Comparison of ENCODE assay signal across 8 mouse cellular contexts in genomic region chrX:159414130-159414828, GRCm38 (mm10). TPM values are rescaled to one million over a fixed set of nuclear protein-coding genes. Genes with fewer than 3 reads are reported as not detected.
DNase-seq lines count a peak whose midpoint lies in the region; ATAC-seq and TF ChIP-seq lines count a peak whose summit lies in the region.

Gene Map7d2, plus strand, starts transcription at chrX:159414572.

- no peak for TF ChIP-seq CTCF in spleen, adult 2 months (IDR thresholded peaks at IDR 0.05; ENCODE audit: extremely low read depth, insufficient read depth, insufficient read length, insufficient replicate concordance)
- no peak for TF ChIP-seq CTCF in left cerebral cortex, adult 2 months (IDR thresholded peaks at IDR 0.05)
- TF ChIP-seq CTCF in stomach, postnatal 0 days (IDR thresholded peaks at IDR 0.05; ENCODE audit: low read depth) = no peak

- H3K4me3 ChIP-seq in spleen, adult 2 months (ENCODE audit: extremely low read depth, insufficient read depth, insufficient read length) = peak within 1 kb of the TSS; percentile 42; the same call in 1 of the 2 replicates
- peak within 1 kb of the TSS; percentile 60 for H3K4me3 ChIP-seq in heart, embryonic 16.5 days (ENCODE audit: low read length)
- peak within 1 kb of the TSS; percentile 55 for H3K4me3 ChIP-seq in left cerebral cortex, adult 2 months
- peak within 1 kb of the TSS; percentile 65 for H3K4me3 ChIP-seq in midbrain, embryonic 12.5 days
- peak within 1 kb of the TSS; percentile 48 for H3K4me3 ChIP-seq in stomach, postnatal 0 days (ENCODE audit: low read depth, low read length)

- intact Hi-C loops in left cerebral cortex, adult 2 months (cut with DNase I) = no loop called here

- peak within 1 kb of the TSS; percentile 92 for H3K4me2 ChIP-seq in heart, embryonic 16.5 days (ENCODE audit: low read depth, low read length)
- peak within 1 kb of the TSS; percentile 71 for H3K4me2 ChIP-seq in midbrain, embryonic 12.5 days (replicated peaks)
- H3K4me2 ChIP-seq in stomach, postnatal 0 days (replicated peaks; ENCODE audit: low read depth) = peak within 1 kb of the TSS; percentile 91

- no peaks in the 10 kb centered on the region for H3K9me3 ChIP-seq in heart, embryonic 16.5 days (replicated peaks; ENCODE audit: control insufficient read depth, low read length)
- H3K9me3 ChIP-seq in midbrain, embryonic 12.5 days = no peaks in the 10 kb centered on the region
- no peaks in the 10 kb centered on the region for H3K9me3 ChIP-seq in stomach, postnatal 0 days (ENCODE audit: control insufficient read depth, low read length)

- H3K27ac ChIP-seq in spleen, adult 2 months (ENCODE audit: insufficient read depth, low read length) = no peak within 1 kb of the TSS
- H3K27ac ChIP-seq in heart, embryonic 16.5 days (ENCODE audit: low read length) = no peak within 1 kb of the TSS
- peak within 1 kb of the TSS; percentile 80 for H3K27ac ChIP-seq in left cerebral cortex, adult 2 months
- peak within 1 kb of the TSS; percentile 49; the same call in 1 of the 2 replicates for H3K27ac ChIP-seq in midbrain, embryonic 12.5 days (replicated peaks)
- H3K27ac ChIP-seq in stomach, postnatal 0 days (replicated peaks) = no peak within 1 kb of the TSS

- 53% methylated on average over 80 of the region's 83 CpGs for WGBS in spleen, adult 2 months
- 15% methylated on average over 51 of the region's 83 CpGs for WGBS in heart, embryonic 16.5 days
- WGBS in midbrain, embryonic 12.5 days = 37% methylated on average over 58 of the region's 83 CpGs
- WGBS in stomach, postnatal 0 days = 23% methylated on average over 31 of the region's 83 CpGs

- no peak for TF ChIP-seq POLR2A in spleen, adult 2 months (IDR thresholded peaks at IDR 0.05; ENCODE audit: low read depth, low read length)

- DNase-seq in spleen, adult 2 months (ENCODE audit: low read depth in 1 of 2, low spot score in 2 of 2) = no peak
- no peak for DNase-seq in spleen, postnatal 14 days (ENCODE audit: low spot score in 2 of 2)
- peak; percentile 73 to 84 for DNase-seq in cerebellum, postnatal 25 days
- peak; percentile 62 to 69 for DNase-seq in left cerebral cortex, adult 2 months (ENCODE audit: extremely low spot score in 1 of 2, low spot score in 2 of 2)
- DNase-seq in stomach, postnatal 0 days (ENCODE audit: low spot score) = peak; percentile 16
- DNase-seq in T-cell, adult 2 months (ENCODE audit: low spot score) = no peak

- peaks cover 9% of the 10 kb centered on the region for H3K27me3 ChIP-seq in spleen, adult 2 months (ENCODE audit: control insufficient read depth, insufficient read depth, low read length)
- H3K27me3 ChIP-seq in heart, embryonic 16.5 days (ENCODE audit: control insufficient read depth, insufficient read depth, low read length) = peaks cover 10% of the 10 kb centered on the region; the same call in 1 of the 2 replicates
- peaks cover 13% of the 10 kb centered on the region for H3K27me3 ChIP-seq in midbrain, embryonic 12.5 days
- no peaks in the 10 kb centered on the region for H3K27me3 ChIP-seq in stomach, postnatal 0 days (ENCODE audit: control insufficient read depth, insufficient read depth, low read length)

- no peaks in the 10 kb centered on the region for H3K36me3 ChIP-seq in spleen, adult 2 months (ENCODE audit: control insufficient read depth, insufficient read depth, low read length)
- H3K36me3 ChIP-seq in heart, embryonic 16.5 days (ENCODE audit: control insufficient read depth, insufficient read depth) = no peaks in the 10 kb centered on the region
- H3K36me3 ChIP-seq in midbrain, embryonic 12.5 days = no peaks in the 10 kb centered on the region
- H3K36me3 ChIP-seq in stomach, postnatal 0 days (ENCODE audit: control insufficient read depth, insufficient read depth, low read length) = no peaks in the 10 kb centered on the region

- TF ChIP-seq EP300 in stomach, postnatal 0 days (optimal IDR thresholded peaks at IDR 0.05) = no peak

- ATAC-seq in heart, embryonic 16.5 days (replicated peaks; ENCODE audit: extremely low read depth, insufficient read depth, low FRiP score) = peak; percentile 41; the same call in 1 of the 2 replicates
- peak; percentile 91 for ATAC-seq in midbrain, embryonic 12.5 days (ENCODE audit: low FRiP score, low read depth)
- peak; percentile 45 for ATAC-seq in stomach, postnatal 0 days (ENCODE audit: low FRiP score, low TSS enrichment)

- H3K9ac ChIP-seq in heart, embryonic 16.5 days (ENCODE audit: low read length) = peak within 1 kb of the TSS; percentile 49; the same call in 1 of the 2 replicates
- peak within 1 kb of the TSS; percentile 46 for H3K9ac ChIP-seq in midbrain, embryonic 12.5 days (replicated peaks)
- no peak within 1 kb of the TSS for H3K9ac ChIP-seq in stomach, postnatal 0 days (ENCODE audit: low read length)

- peaks cover 8% of the 10 kb centered on the region for H3K4me1 ChIP-seq in spleen, adult 2 months (ENCODE audit: control insufficient read depth, insufficient read depth, insufficient read length)
- H3K4me1 ChIP-seq in heart, embryonic 16.5 days (ENCODE audit: control insufficient read depth, insufficient read depth, low read length) = no peaks in the 10 kb centered on the region
- H3K4me1 ChIP-seq in midbrain, embryonic 12.5 days = no peaks in the 10 kb centered on the region
- H3K4me1 ChIP-seq in stomach, postnatal 0 days (replicated peaks; ENCODE audit: control insufficient read depth, insufficient read depth) = no peaks in the 10 kb centered on the region

RNA-seq across cellular contexts. Expression of gene Map7d2, which starts in this region (rescaled TPM):
- not detected in 2 replicates for polyA plus RNA-seq in spleen, adult 2 months (2012; rRNA removed)
- polyA plus RNA-seq in heart, embryonic 16.5 days (2015; fragmentation: Nextera tagmentation; extraction: Ambion mirVana) = 0.86 and 0.96 TPM in 2 replicates
- 100 to 1,000 TPM in 1 of 2 experiments, 10 to 100 TPM in 1; 96.9 to 127 TPM for total RNA-seq in left cerebral cortex, adult 2 months (2021)
- 14.1 and 21.8 TPM in 2 replicates for polyA plus RNA-seq in midbrain, embryonic 12.5 days (2016; fragmentation: Nextera tagmentation; extraction: Ambion mirVana)
- 1.3 and 1.4 TPM in 2 replicates for polyA plus RNA-seq in stomach, postnatal 0 days (2015; fragmentation: Nextera tagmentation; extraction: Ambion mirVana)

Comparison
In these comparisons a context has a peak if more than half of its experiments do, and no peak if none do; other contexts are left out.
1. Peak in ATAC-seq, H3K4me3 ChIP-seq, H3K9ac ChIP-seq and H3K4me2 ChIP-seq in heart, embryonic 16.5 days; RNA of the gene not detected or under 1 TPM.
2. DNase-seq: peak in cerebellum, postnatal 25 days (2 of 2), left cerebral cortex, adult 2 months (2 of 2) and stomach, postnatal 0 days (single experiment); none in spleen, adult 2 months (0 of 2), spleen, postnatal 14 days (0 of 2) and T-cell, adult 2 months (single experiment).
3. H3K27ac ChIP-seq: peak in left cerebral cortex, adult 2 months (single experiment) and midbrain, embryonic 12.5 days (single experiment); none in spleen, adult 2 months (single experiment), heart, embryonic 16.5 days (single experiment) and stomach, postnatal 0 days (single experiment).
4. ATAC-seq: peak in every context shown above with its lines; median percentile 91 in midbrain, embryonic 12.5 days; 45 in stomach, postnatal 0 days; 41 in heart, embryonic 16.5 days.
5. Peak in every context shown above with its lines, with median percentiles within 50 percentile points of each other: H3K4me3 ChIP-seq and H3K4me2 ChIP-seq.